Mouse (Mus musculus) thymus, postnatal 36 days (tissue): ENCODE data around the gene Cbl.

Experiments used
- DNase-seq, 2 experiments: peaks; one replicate each; pipeline ENCODE4 v3.0.0; 2022; ENCODE audit warnings: mixed read lengths in 2 of 2

Cbl gene

GRCm38 (mm10) chr9:44101490-44101889 is 132.4 kb downstream of the Cbl start, which contains the start of gene Mfrp:
TSS of gene Mfrp (plus strand) at chr9:44101729.
- DNase-seq = peak in 1 of 2 experiments; percentile 6

- DNase-seq = no peak
Measured at GRCm38 (mm10) chr9:44096536-44096935, 137.3 kb downstream of the Cbl start.

- DNase-seq = no peak
Measured at GRCm38 (mm10) chr9:44095781-44096180, 138.1 kb downstream of the Cbl start.

GRCm38 (mm10) chr9:44094737-44095136 is 139.1 kb downstream of the Cbl start:
- DNase-seq = no peak

DNA sequence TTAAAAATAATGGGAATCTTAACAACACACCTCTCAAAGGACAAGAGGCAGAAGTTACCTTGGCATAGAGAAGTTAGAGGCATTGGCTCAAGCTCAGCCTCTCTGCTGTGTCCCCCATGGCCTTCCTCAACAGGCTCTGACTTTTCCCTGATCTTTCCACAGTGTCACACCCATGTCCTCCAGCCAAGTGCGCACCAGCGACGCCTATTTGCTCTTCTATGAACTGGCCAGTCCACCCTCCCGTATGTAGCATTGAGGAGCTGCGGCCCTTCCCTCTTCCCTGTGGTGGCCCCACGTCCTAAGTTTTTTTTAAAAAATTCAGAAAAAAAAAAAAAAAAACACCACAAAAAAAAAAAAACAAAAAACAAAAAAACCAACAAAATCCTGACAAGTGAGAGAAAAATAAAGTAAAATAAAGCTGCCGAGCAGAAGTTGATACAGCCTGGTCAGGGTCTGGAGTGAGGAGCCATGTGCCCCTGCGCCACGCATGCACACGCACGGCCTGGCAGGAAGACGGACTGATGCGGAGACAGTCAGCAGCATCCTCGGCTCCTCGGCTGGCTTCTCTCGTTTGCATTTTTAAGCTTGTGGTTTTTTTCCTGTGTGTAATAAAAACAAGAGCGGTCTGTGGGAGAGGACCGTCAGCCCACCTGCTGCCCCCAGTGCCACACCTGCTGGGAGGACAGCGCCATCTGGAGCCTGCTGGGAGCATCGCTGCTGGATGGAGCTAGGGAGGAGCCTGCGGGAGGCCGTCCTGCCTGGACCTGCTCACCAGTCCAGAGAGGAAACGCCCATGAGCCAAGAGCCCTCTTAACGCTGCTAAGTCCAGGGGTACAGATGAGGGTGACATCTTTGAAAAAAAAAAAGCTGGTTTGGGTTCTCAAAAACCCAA is 140.0 kb downstream of the Cbl start:
- DNase-seq = peak; percentile 89
